Mouse (Mus musculus) myocyte (in vitro differentiated cells): ENCODE measurements around the gene Ly75.
A peak's percentile ranks its signal among the peaks of the same experiment; 100 is the strongest.

ENCODE experiments used
- CEBPB ChIP-seq: IDR thresholded peaks from 2 replicates; pipeline ENCODE4 v1.6.1; 2011; ENCODE audit warnings: mild to moderate bottlenecking, moderate library complexity; ENCODE audit not compliant: poor library complexity, insufficient read depth, severe bottlenecking
- E2F4 ChIP-seq: IDR thresholded peaks from one replicate; pipeline ENCODE4 v1.6.1; 2011; ENCODE audit warnings: mild to moderate bottlenecking, control low read depth, moderate library complexity; ENCODE audit not compliant: insufficient read depth
- MAX ChIP-seq: IDR thresholded peaks from one replicate; pipeline ENCODE4 v1.6.1; 2011; ENCODE audit warnings: low read depth, mild to moderate bottlenecking, control low read depth
- MYOD1 ChIP-seq, 3 experiments: IDR thresholded peaks; one replicate each; pipeline ENCODE4 v1.6.1; 2011; ENCODE audit warnings: control low read depth in 2 of 3, low read depth in 2 of 3, mild to moderate bottlenecking in 2 of 3, moderate library complexity in 1 of 3; ENCODE audit not compliant: insufficient read length in 2 of 3, control insufficient read depth in 1 of 3
- MYOG ChIP-seq, 3 experiments: IDR thresholded peaks; one replicate each; pipeline ENCODE4 v1.6.1; 2011; ENCODE audit warnings: control low read depth in 2 of 3, low read depth in 2 of 3, mild to moderate bottlenecking in 2 of 3; ENCODE audit not compliant: insufficient read length in 2 of 3, control insufficient read depth in 1 of 3, insufficient read depth in 1 of 3
- POLR2A ChIP-seq: IDR thresholded peaks from one replicate; pipeline ENCODE4 v1.6.1; 2011; ENCODE audit warnings: low read depth, mild to moderate bottlenecking, control low read depth, moderate library complexity; ENCODE audit not compliant: insufficient read length
- POLR2AphosphoS2 ChIP-seq: IDR thresholded peaks from one replicate; pipeline ENCODE4 v1.6.1; 2011; ENCODE audit warnings: low read depth, control low read depth; ENCODE audit not compliant: insufficient read length
- TCF12 ChIP-seq: IDR thresholded peaks from one replicate; pipeline ENCODE4 v1.6.1; 2011; ENCODE audit warnings: mild to moderate bottlenecking, control low read depth; ENCODE audit not compliant: poor library complexity, insufficient read depth, severe bottlenecking
- TCF3 ChIP-seq: IDR thresholded peaks from one replicate; pipeline ENCODE4 v1.6.1; 2011; ENCODE audit warnings: low read depth, control low read depth; ENCODE audit not compliant: insufficient read length
- USF1 ChIP-seq: IDR thresholded peaks from one replicate; pipeline ENCODE4 v1.6.1; 2011; ENCODE audit warnings: low read depth, mild to moderate bottlenecking, control low read depth, moderate library complexity

DNA sequence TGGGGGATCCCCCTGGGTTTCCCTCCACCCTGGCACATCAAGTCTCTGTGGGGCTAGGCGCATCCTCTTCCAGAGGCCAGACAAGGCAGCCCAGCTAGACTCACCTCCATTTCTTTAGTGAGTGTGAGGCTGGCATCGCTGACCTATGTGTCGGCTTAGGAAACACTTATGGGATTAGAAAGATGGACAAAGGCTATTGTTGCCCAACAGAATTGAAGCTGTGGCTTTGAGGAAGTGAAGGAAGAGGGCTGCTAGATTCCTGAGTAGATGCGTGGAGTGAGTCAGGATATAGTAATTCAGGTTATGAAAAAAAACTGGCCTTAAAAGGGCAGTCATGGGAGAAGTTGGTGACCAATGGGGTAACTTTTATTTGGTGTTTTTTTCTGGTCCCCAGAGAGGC is 13.6 kb downstream of the Ly75 start:
- no peak for TF ChIP-seq E2F4
- TF ChIP-seq POLR2A = no peak
- TF ChIP-seq USF1 = no peak
- no peak for TF ChIP-seq MAX
- peak; percentile 62 for TF ChIP-seq CEBPB
- TF ChIP-seq MYOD1 (IDR thresholded peaks at IDR 0.05; ENCODE audit: control insufficient read depth in 1 of 3, insufficient read length in 2 of 3, low read depth in 2 of 3) = no peak
- no peak for TF ChIP-seq POLR2AphosphoS2
- TF ChIP-seq MYOG (IDR thresholded peaks at IDR 0.05; ENCODE audit: control insufficient read depth in 1 of 3, insufficient read depth in 1 of 3, insufficient read length in 2 of 3, low read depth in 2 of 3) = no peak
- no peak for TF ChIP-seq TCF3
- TF ChIP-seq TCF12 = no peak
